Mouse (Mus musculus) heart, adult 2 months (tissue): ENCODE results near the gene Dnajb7.

ENCODE experiments used
- CTCF ChIP-seq: fragments of 200-600 bp; IDR thresholded peaks from 2 replicates; pipeline ENCODE4 v1.8.1; 2022; ENCODE audit warnings: antibody characterized with exemption, mild to moderate bottlenecking, moderate library complexity
- EP300 ChIP-seq: fragments of 200-500 bp; IDR thresholded peaks from 2 replicates; pipeline ENCODE4 v1.6.1; 2011; ENCODE audit warnings: low read depth, low read length, control low read depth; ENCODE audit not compliant: insufficient read depth
- POLR2A ChIP-seq: fragments of 200-500 bp; IDR thresholded peaks from 2 replicates; pipeline ENCODE4 v1.6.1; 2011; ENCODE audit warnings: mild to moderate bottlenecking, low read depth, low read length, control low read depth; ENCODE audit not compliant: insufficient read depth

- TF ChIP-seq POLR2A: no peak
- no peak for TF ChIP-seq CTCF
- no peak for TF ChIP-seq EP300
Observed at GRCm38 (mm10) chr15:81365246-81365645, 42.9 kb downstream of the Dnajb7 start.
